11 mouse cellular contexts compared by ENCODE assay signal in genomic region chr11:70846029-70846428, GRCm38 (mm10). TPM values are rescaled to one million over a fixed set of nuclear protein-coding genes. Genes with fewer than 3 reads are reported as not detected.
DNase-seq lines count a peak whose midpoint lies in the region; ATAC-seq and TF ChIP-seq lines count a peak whose summit lies in the region.
"Had no signal": no experiment of that assay in that cellular context is flagged by ENCODE, and none has a peak within 500 bp of the region (broad histone marks: within the 10 kb centered on the region; RNA-seq: fewer than 3 reads in every experiment).

No protein-coding gene starts in this region.

- H3K79me2 ChIP-seq in macrophage (ENCODE audit: inconsistent target): peaks cover 66% of the 10 kb centered on the region

- no peak overlapping the region for H3K9ac ChIP-seq in heart, embryonic 15.5 days
- H3K9ac ChIP-seq in hindbrain, embryonic 12.5 days: peak overlapping the region; percentile 99

- ATAC-seq in heart, embryonic 15.5 days (replicated peaks; ENCODE audit: insufficient number of reproducible peaks, insufficient read depth, low FRiP score, low read depth): no peak
- no peak for ATAC-seq in G1E (ENCODE audit: extremely low read depth, insufficient number of reproducible peaks, low FRiP score, poor library complexity, severe bottlenecking)
- no peak for ATAC-seq in hindbrain, embryonic 12.5 days (ENCODE audit: low FRiP score)
- ATAC-seq in monocyte, adult 5-6 weeks (replicated peaks; ENCODE audit: insufficient number of reproducible peaks, low FRiP score, low TSS enrichment, poor library complexity, severe bottlenecking): no peak

- TF ChIP-seq CTCF in G1E (IDR thresholded peaks at IDR 0.05; ENCODE audit: low read depth, low read length): no peak

- no peaks in the 10 kb centered on the region for H3K9me3 ChIP-seq in heart, embryonic 15.5 days (replicated peaks)
- no peaks in the 10 kb centered on the region for H3K9me3 ChIP-seq in G1E (replicated peaks)
- no peaks in the 10 kb centered on the region for H3K9me3 ChIP-seq in hindbrain, embryonic 12.5 days (replicated peaks)

- H3K4me2 ChIP-seq in heart, embryonic 15.5 days: peak overlapping the region; percentile 81
- peak overlapping the region; percentile 85 for H3K4me2 ChIP-seq in hindbrain, embryonic 12.5 days (replicated peaks)

- no peak overlapping the region for H3K27ac ChIP-seq in heart, embryonic 15.5 days
- H3K27ac ChIP-seq in hindbrain, embryonic 12.5 days: no peak overlapping the region
- peak overlapping the region; percentile 61 for H3K27ac ChIP-seq in macrophage

- H3K27me3 ChIP-seq in heart, embryonic 15.5 days: no peaks in the 10 kb centered on the region
- peaks cover 5% of the 10 kb centered on the region; the same call in 1 of the 2 replicates for H3K27me3 ChIP-seq in G1E (ENCODE audit: insufficient read depth, low read length)
- no peaks in the 10 kb centered on the region for H3K27me3 ChIP-seq in hindbrain, embryonic 12.5 days

- 32% methylated on average over 2 of the region's 2 CpGs for WGBS in heart, embryonic 15.5 days
- WGBS in hindbrain, embryonic 12.5 days: 55% methylated on average over 2 of the region's 2 CpGs
- 12% methylated on average over 2 of the region's 2 CpGs for WGBS in macrophage (ENCODE audit: missing documents)

- H3K36me3 ChIP-seq in heart, embryonic 15.5 days: no peaks in the 10 kb centered on the region
- H3K36me3 ChIP-seq in G1E (replicated peaks) (peaks cover 5% of the 10 kb centered on the region), macrophage (ENCODE audit: inconsistent target) (no peaks in the 10 kb centered on the region)
- H3K36me3 ChIP-seq in hindbrain, embryonic 12.5 days: no peaks in the 10 kb centered on the region

- H3K4me3 ChIP-seq in heart, embryonic 15.5 days: peak overlapping the region; percentile 95
- peak overlapping the region; percentile 91 for H3K4me3 ChIP-seq in G1E (ENCODE audit: low read depth, low read length)
- H3K4me3 ChIP-seq in hindbrain, embryonic 12.5 days: peak overlapping the region; percentile 99
- H3K4me3 ChIP-seq in macrophage (ENCODE audit: inconsistent target): peak overlapping the region; percentile 70

- H3K4me1 ChIP-seq in heart, embryonic 15.5 days (replicated peaks): peaks cover 19% of the 10 kb centered on the region
- peaks cover 40% of the 10 kb centered on the region for H3K4me1 ChIP-seq in G1E (ENCODE audit: insufficient read depth, low read depth, low read length)
- peaks cover 18% of the 10 kb centered on the region for H3K4me1 ChIP-seq in hindbrain, embryonic 12.5 days

- no peak for DNase-seq in heart, adult 18-20 months
- DNase-seq in G1E (ENCODE audit: low spot score): no peak
- no peak for DNase-seq in spleen, postnatal 10 days (ENCODE audit: low spot score in 2 of 2)
- DNase-seq in right cerebral cortex, postnatal 36 days (ENCODE audit: low spot score in 2 of 2): no peak
- DNase-seq: cerebellum, adult 9-11 months; kidney, postnatal 36 days; spleen, adult 18-20 months had no signal

RNA-seq across cellular contexts. Expression of gene Rabep1, which starts 1.5 kb away (rescaled TPM):
- 26.4 and 29.1 TPM in 2 replicates for polyA plus RNA-seq in heart, embryonic 15.5 days (2015; fragmentation: Nextera tagmentation; extraction: Ambion mirVana)
- 10 to 100 TPM; 37.6 to 39.0 TPM for total RNA-seq in heart, adult 18-20 months (2021)
- total RNA-seq in G1E (2014; fragmentation: Nextera tagmentation) (48.0 and 50.1 TPM in 2 replicates), G1E (2017) (80.6 and 111 TPM in 2 replicates)
- polyA plus RNA-seq in G1E (2012) (18.1 and 22.9 TPM in 2 replicates), macrophage (2018) (27.9 to 38.0 TPM (median 32.0 TPM) in 3 replicates)
- polyA plus RNA-seq in hindbrain, embryonic 12.5 days (2016; fragmentation: Nextera tagmentation; extraction: Ambion mirVana): 56.9 and 58.5 TPM in 2 replicates
- total RNA-seq in macrophage (2018; cell fraction: chromatin; rRNA removed): 100 to 1,000 TPM; 107 to 236 (median 170) TPM
- 10 to 100 TPM; 37.8 to 63.8 (median 49.3) TPM for total RNA-seq in macrophage (2018; cell fraction: cytosol; rRNA removed)
- total RNA-seq in macrophage (2018; cell fraction: nucleus; rRNA removed): 100 to 1,000 TPM in 13 of 26 experiments, 10 to 100 TPM in 13; 58.5 to 165 (median 99.2) TPM
- total RNA-seq in monocyte, adult 5-6 weeks (2017): 69.4 to 95.6 TPM (median 71.4 TPM) in 3 replicates

RNA-seq across cellular contexts. Expression of gene Scimp, which starts 33.6 kb away (rescaled TPM):
- polyA plus RNA-seq in heart, embryonic 15.5 days (2015; fragmentation: Nextera tagmentation; extraction: Ambion mirVana): 0.45 and 0.60 TPM in 2 replicates
- 1 to 10 TPM in 1 of 2 experiments, under 1 TPM in 1; 0.42 to 1.1 TPM for total RNA-seq in heart, adult 18-20 months (2021)
- total RNA-seq in G1E (2014; fragmentation: Nextera tagmentation) (not detected in 2 replicates), G1E (2017) (not detected in 2 replicates)
- polyA plus RNA-seq in G1E (2012) (not detected in 2 replicates), macrophage (2018) (1.2 to 5.3 TPM (median 2.4 TPM) in 3 replicates)
- not detected in 2 replicates for polyA plus RNA-seq in hindbrain, embryonic 12.5 days (2016; fragmentation: Nextera tagmentation; extraction: Ambion mirVana)
- 1 to 10 TPM in 10 of 26 experiments, under 1 TPM in 3, not detected in 13; 0.74 to 3.1 (median 1.2) TPM for total RNA-seq in macrophage (2018; cell fraction: chromatin; rRNA removed)
- total RNA-seq in macrophage (2018; cell fraction: cytosol; rRNA removed): 10 to 100 TPM in 8 of 26 experiments, 1 to 10 TPM in 18; 1.1 to 16.8 (median 5.2) TPM
- 10 to 100 TPM in 4 of 26 experiments, 1 to 10 TPM in 17, under 1 TPM in 2, not detected in 3; 0.75 to 12.7 (median 3.5) TPM for total RNA-seq in macrophage (2018; cell fraction: nucleus; rRNA removed)
- 13.5 to 64.4 TPM (median 25.6 TPM) in 3 replicates for total RNA-seq in monocyte, adult 5-6 weeks (2017)
